Mouse (Mus musculus): Measurements from ENCODE around the gene Sh3bp1. TPM values are rescaled to one million over a fixed set of nuclear protein-coding genes. Genes with fewer than 3 reads are reported as not detected.

The Sh3bp1 gene
- total RNA-seq (2023): 10 to 100 TPM; 78.4 to 90.7 TPM

GRCm38 (mm10) chr15:78899740-78900584 is at the start of gene Sh3bp1:
Sh3bp1 (plus strand) TSS chr15:78899768.

GRCm38 (mm10) chr15:78855303-78855965 is 44.1 kb upstream of the Sh3bp1 start, which contains the start of gene Lgals2:
Lgals2 (minus strand) TSS chr15:78855529.

GRCm38 (mm10) chr15:78876991-78877809 is 22.4 kb upstream of the Sh3bp1 start, which contains the start of gene Gga1:
Gga1 (plus strand) TSS chr15:78877190.

GRCm38 (mm10) chr15:78899409-78899739 is 194 bp upstream of the Sh3bp1 start, which contains the start of gene Gm49510:
Gm49510 (plus strand) TSS chr15:78899667.

GRCm38 (mm10) chr15:78913632-78914090 is 14.1 kb downstream of the Sh3bp1 start, which contains the start of gene Pdxp:
Pdxp (plus strand) TSS chr15:78913919.

GRCm38 (mm10) chr15:78926021-78926919 is 26.7 kb downstream of the Sh3bp1 start, which contains the start of gene Lgals1:
Lgals1 (plus strand) TSS chr15:78926725.

GRCm38 (mm10) chr15:78934784-78935320 is 35.3 kb downstream of the Sh3bp1 start, which contains the start of gene Nol12:
Nol12 (plus strand) TSS chr15:78934933.

GRCm38 (mm10) chr15:78947657-78948056 is 48.1 kb downstream of the Sh3bp1 start, which contains the start of gene Triobp:
Triobp (plus strand) TSS chr15:78947724.

Other genes starting within 250 kb of the Sh3bp1 start
- under 1 TPM; 0.11 to 0.33 TPM for gene Elfn2, start 181.0 kb upstream of the Sh3bp1 start, total RNA-seq (2023)
- 10 to 100 TPM; 13.3 to 16.6 TPM for gene Mfng, start 126.3 kb upstream of the Sh3bp1 start, total RNA-seq (2023)
- gene Card10, start 96.7 kb upstream of the Sh3bp1 start, total RNA-seq (2023): 10 to 100 TPM; 32.7 to 36.8 TPM
- gene Cdc42ep1, start 57.1 kb upstream of the Sh3bp1 start, total RNA-seq (2023): under 1 TPM; 0.22 to 0.42 TPM
- gene Lgals2, start 44.2 kb upstream of the Sh3bp1 start, total RNA-seq (2023): not detected
- 10 to 100 TPM; 69.9 to 79.0 TPM for gene Gga1, start 22.6 kb upstream of the Sh3bp1 start, total RNA-seq (2023)
- 1 to 10 TPM in 1 of 2 experiments, not detected in 1; 1.1 TPM for gene Gm49510, start 101 bp upstream of the Sh3bp1 start, total RNA-seq (2023)
- 1 to 10 TPM; 2.2 to 3.2 TPM for gene Pdxp, start 14.2 kb downstream of the Sh3bp1 start, total RNA-seq (2023)
- gene Lgals1, start 27.0 kb downstream of the Sh3bp1 start, total RNA-seq (2023): 100 to 1,000 TPM; 207 to 230 TPM
- 10 to 100 TPM; 20.0 to 20.1 TPM for gene Nol12, start 35.2 kb downstream of the Sh3bp1 start, total RNA-seq (2023)
- gene Triobp, start 48.0 kb downstream of the Sh3bp1 start, total RNA-seq (2023): 100 to 1,000 TPM; 154 to 157 TPM
- gene H1f0, start 128.7 kb downstream of the Sh3bp1 start, total RNA-seq (2023): 10 to 100 TPM; 30.8 to 40.6 TPM
- not detected for gene Galr3, start 142.1 kb downstream of the Sh3bp1 start, total RNA-seq (2023)
- 10 to 100 TPM; 16.0 to 20.0 TPM for gene Ankrd54, start 163.1 kb downstream of the Sh3bp1 start, total RNA-seq (2023)
- gene Eif3l, start 175.4 kb downstream of the Sh3bp1 start, total RNA-seq (2023): 10 to 100 TPM; 73.8 to 78.1 TPM
- gene Micall1, start 209.1 kb downstream of the Sh3bp1 start, total RNA-seq (2023): 10 to 100 TPM; 10.2 to 13.6 TPM
- 10 to 100 TPM; 35.3 to 37.1 TPM for gene Polr2f, start 241.2 kb downstream of the Sh3bp1 start, total RNA-seq (2023)
- gene 1700088E04Rik, start 241.5 kb downstream of the Sh3bp1 start, total RNA-seq (2023): not detected